Mouse (Mus musculus) c-Kit-negative CD71-positive TER-119-positive erythroid progenitor cells, embryonic 14.5 days (primary cell): ENCODE measurements at regions not wholly inside any gene's neighbourhood (a gene's known extent, or its start where the extent isn't known, plus 50 kb on each side); places are given as distances from the start of the nearest gene placed in this dataset.

ENCODE experiments used
- DNase-seq: peaks from one replicate; pipeline ENCODE4 v3.0.0-alpha.2; 2013; ENCODE audit warnings: low read depth, low spot score

DNA sequence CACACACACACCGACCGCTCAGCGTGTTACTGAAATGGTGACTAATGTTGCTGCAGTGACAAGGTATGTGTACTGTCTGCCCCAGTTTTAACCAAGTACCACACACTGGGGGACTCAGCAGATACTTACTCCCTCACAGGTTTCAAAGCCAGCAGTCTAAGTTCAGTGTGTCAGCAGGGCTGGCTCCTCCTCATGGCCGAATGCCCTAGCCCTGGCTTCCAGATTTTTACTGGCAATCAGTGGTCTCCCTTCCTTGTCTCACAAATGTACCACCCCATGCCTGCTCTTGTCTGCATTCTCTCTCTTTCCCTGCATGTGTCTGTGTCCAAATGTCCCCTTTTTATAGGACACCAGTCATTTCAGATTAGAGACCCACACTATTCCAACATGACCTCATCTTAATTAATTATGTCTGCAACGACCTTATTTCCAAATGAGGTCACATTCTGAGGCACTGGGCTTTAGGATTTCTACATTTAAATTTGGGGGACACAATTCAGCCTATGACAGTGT is 114.7 kb downstream of the Uri1 start:
- DNase-seq = no peak

DNA sequence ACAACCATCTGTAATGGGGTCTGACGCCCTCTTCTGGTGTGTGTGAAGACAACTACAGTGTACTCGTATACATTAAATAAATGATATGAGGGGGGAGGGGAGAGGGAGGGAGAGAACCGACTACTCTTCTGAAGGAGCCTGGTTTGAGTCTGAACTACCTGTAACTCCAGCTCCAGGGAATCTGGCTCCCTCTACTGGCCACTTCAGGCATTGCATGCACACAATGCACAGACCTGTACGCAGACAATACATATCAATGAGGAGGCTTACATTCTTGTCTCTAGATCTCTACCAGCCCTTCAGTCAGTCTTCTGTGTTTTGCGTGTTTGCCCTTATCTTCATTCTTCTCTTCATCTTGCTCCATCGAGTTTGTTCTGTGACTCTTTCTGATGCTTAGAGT is 120.4 kb upstream of the Zfp536 start:
- peak; percentile 1 for DNase-seq

DNA sequence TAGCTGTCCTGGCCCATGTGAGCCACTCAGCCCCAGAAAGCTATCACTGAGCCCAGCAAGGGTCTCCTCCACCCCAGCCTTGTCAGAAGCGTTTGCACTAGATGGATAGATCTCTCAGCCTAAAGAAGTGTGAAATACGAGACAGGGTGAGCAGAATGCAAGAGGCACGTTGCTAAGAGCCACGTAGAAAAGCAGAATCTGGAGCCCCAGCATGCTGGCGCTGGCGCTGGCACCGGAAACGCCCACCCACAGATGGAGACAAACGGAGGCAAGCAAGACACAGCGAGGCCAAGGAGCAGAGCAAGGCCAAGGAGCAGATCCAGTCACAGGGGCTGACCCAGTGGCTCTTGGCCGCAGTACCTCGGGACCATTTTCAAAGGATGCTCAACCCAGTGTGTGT is 100.9 kb upstream of the Zfp536 start:
- no peak for DNase-seq

DNA sequence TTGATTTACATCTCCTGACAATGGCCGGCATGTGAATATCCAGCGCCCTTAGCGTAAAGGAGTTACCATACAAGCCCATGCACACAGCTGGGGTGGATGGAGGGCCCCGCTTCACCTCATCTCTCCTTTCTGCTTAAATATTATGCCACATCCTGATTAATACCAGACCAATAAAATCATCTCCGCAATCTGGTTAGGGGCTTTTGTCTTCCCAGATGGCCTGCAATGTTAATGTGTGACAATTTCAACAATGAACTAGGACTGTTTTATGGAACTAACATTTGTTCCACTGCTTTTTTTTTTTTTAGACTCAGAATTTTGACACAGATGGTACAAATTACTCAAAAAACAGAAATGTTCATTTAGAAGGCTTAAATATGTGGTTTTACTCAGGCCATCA is 97.5 kb upstream of the Zfp536 start:
- no peak for DNase-seq

DNA sequence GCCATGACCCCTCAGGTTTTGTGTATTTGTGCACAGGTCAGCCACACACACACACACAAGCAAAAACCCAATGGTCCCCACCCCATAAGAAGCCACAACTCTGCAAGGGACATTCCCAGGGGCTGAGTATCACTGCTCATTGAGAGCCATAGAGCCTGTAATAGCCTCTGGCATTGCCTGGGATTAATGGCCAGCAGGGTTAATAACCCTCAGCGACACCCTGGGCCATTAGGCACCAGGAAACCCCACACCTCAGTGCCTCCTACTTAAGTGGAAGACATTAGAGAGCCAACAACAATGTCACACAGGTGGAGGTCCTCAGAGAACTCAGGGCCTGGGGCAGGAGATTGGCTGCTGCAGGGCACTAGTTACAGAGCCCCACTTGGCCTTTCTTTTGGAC is 93.0 kb upstream of the Zfp536 start:
- no peak for DNase-seq

DNA sequence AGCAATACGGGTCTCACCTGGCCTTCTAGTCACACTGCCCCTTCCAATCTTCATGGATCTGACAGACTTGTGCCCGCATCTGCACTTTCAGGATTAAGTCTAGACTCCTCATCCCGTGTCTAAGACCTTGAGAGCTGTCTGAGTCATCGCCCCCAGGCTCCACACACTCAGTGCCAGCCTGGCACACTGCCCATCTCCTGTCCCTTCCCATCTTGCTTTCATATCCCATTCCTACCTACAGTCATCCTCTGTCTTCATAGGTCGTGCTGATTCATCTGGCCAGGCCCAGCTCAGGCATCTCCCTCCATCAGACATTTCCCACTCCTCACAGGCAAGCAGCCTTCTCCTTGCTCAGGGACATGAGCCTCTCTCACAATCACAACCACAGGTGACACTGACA is 78.0 kb upstream of the Zfp536 start:
- DNase-seq = no peak

DNA sequence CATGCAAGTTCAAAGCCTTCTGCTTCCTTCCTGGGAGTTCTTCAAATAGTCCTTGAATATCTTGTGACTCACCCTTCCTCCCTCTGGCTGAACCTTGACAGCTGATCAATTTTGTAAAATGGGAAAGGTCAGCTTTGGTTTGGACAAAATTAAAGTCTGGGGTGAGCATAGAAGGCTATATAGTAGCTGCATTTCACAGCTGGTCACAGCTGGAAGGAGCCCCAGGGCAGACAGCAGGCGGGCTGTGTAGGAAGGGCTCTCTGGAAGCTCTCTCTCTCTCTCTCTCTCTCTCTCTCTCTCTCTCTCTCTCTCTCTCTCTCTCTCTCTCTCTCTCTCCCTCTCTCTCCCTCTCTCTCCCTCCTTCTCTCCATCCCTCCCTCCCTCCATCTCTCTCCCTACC is 71.8 kb upstream of the Zfp536 start:
- no peak for DNase-seq

DNA sequence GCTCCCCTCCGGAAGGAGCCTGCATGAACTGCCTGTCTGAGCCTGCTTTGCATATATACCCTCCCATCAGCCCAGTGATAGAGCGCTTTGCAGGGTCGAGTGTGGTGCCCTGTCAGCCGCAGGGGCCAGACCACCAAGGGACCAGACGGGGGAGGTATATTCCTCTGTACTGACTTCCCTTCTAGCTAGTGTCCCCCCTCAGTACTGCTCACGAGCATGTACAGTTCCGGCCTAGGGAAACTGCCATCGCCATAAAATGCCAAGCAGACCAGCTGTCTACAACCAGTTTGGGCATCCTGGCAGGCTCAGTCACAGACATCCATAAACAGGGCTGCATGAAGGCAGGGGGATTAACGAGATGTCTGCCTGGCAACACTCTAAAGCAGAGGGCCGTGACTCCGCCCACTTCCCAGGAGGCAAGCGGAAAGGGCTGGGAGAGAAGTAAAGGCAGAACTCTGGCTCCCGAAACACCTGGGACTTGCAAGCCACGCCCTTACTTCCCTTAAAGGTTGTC is 68.6 kb upstream of the Zfp536 start:
- DNase-seq = no peak

DNA sequence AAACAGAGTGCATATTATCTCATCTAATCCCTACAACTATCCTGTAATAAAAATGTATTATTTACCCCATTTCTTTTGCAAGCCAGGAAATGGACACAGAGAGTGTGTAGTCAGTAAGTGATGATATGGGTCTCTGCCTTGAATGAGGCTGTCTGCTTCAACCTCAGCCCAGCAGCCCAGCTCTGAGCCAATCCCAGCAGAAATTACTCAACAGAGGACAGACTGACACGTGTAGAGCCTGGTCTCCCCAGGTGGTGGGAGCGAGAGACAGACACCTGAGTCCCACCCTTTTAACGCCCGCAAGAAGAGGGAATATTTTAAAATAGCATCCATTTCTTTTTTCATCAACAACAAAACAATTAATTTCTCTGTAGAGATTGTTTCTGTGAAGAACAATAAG is 68.1 kb upstream of the Zfp536 start:
- DNase-seq = no peak

DNA sequence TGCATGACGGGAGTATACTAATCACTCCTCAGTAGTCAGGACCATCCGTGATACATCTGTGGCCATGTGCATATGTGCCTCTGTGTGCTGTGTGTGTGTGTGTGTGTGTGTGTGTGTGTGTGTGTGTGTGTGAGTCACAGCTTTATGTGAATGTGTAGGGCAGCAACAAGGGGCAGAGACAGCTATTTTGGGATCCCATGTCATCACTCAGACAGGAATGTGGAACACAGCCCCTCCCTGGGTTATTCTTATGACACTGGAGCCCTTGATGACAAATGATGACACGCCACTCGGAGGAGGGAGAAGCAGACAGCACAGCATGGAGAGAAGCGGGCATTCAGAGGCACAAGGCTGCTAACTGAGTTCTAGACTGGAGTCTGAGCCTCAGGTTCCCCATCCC is 64.4 kb upstream of the Zfp536 start:
- no peak for DNase-seq

DNA sequence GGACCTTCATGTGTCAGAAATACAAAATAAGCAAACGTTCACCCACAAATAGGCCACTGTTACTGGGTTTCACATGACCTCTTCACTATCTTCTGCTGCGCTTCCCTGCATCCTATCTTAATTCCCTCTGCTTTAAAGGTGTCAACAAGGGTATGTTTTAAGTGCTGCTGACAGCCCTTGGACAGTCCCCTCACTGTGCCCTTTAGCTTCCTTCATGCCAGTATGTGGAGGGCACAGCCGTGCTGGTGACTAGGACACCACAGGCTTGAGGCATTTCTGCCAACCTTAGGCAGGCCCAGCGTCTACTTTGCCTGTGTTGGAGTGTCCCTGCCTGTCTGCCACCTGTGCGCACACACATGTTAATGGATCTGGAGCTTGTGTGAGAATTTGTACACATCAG is 63.9 kb upstream of the Zfp536 start:
- DNase-seq = no peak

DNA sequence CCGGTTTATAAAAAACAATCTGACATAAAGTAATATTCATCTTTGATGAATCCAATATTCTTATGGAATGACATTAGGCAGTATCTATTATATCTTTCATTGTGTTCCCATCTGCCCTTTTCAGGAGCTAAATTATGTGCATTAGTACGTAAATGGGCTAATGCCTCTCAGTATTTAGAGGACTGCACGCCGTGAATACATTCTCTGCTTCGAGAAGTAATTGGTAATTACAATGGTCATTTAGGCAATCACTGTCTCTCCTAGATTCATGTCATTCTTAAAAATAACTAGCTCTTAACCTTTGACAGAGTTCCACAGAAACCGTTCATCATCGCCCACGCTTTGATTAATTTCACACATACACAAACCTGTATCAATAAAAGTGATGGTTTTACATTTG is 60.0 kb upstream of the Zfp536 start:
- DNase-seq = no peak

DNA sequence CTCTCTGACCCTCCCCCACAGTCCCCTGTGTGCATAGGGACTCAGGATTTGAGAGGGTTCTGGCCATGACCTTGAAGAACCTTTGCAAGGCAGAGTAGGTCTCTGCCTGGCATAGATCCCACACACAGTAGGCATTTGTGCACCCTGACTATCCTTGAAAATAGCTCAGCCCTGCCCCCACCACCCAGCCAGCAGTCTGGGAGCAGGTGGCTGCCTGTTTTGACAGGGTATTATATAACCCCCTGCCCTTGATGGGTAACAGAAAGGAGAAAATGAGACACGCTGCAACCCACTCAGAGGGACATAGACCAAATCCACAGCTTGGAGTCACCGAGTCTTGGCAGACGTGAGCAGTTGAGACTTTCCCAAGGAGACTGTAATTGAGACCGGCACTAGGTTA is 58.9 kb upstream of the Zfp536 start:
- DNase-seq = no peak

DNA sequence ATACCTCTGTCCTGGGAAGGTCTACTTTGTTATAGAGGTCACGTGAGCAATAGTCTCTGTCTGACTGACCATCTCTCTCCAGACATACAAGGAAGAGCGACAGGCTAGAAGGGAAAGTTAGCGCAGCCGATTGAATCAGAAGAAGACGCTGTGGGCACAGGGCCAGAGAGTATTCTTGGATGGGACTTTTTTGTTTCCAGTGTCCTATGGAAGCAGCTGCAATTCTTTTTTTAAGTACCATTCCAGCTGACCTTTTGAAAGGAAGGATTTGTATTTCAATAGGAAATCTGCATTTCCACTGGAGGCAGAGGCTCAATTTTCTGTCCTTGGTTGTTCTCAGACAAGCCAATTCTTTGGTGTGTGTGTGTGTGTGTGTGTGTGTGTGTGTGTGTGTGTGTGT is 52.3 kb upstream of the Zfp536 start:
- no peak for DNase-seq
